Mouse (Mus musculus) spleen, adult 2 months (tissue): ENCODE data around the gene Sec31a. TPM values are rescaled to one million over a fixed set of nuclear protein-coding genes. Genes with fewer than 3 reads are reported as not detected.
A peak's percentile ranks its signal among the peaks of the same experiment; 100 is the strongest.

Experiments
- DNase-seq, 2 experiments: peaks; one replicate each; pipeline versions ENCODE4 v3.0.0 to v3.0.0-alpha.2; 2012 to 2021; ENCODE audit warnings: low spot score in 2 of 2, low read depth in 1 of 2
- H3K27ac ChIP-seq: fragments of 200-500 bp; 2 replicates; pipeline ENCODE4 v1.5.1; 2012; ENCODE audit warnings: low read length, inconsistent platforms; ENCODE audit not compliant: insufficient read depth
- H3K27me3 ChIP-seq: fragments of 200-500 bp; 2 replicates; pipeline ENCODE4 v1.6.1; 2012; ENCODE audit warnings: mild to moderate bottlenecking, moderate library complexity, low read length, inconsistent platforms; ENCODE audit not compliant: control insufficient read depth, insufficient read depth
- H3K36me3 ChIP-seq: fragments of 200-500 bp; 2 replicates; pipeline ENCODE4 v1.6.1; 2012; ENCODE audit warnings: mild to moderate bottlenecking, low read length, inconsistent platforms; ENCODE audit not compliant: control insufficient read depth, insufficient read depth
- H3K4me1 ChIP-seq: fragments of 200-500 bp; 2 replicates; pipeline ENCODE4 v1.6.1; 2011; ENCODE audit warnings: inconsistent platforms; ENCODE audit not compliant: control insufficient read depth, insufficient read depth, insufficient read length
- H3K4me3 ChIP-seq: fragments of 200-500 bp; 2 replicates; pipeline ENCODE4 v1.5.1; 2011; ENCODE audit warnings: mild to moderate bottlenecking, inconsistent platforms; ENCODE audit not compliant: insufficient read depth, insufficient read length; ENCODE audit errors: extremely low read depth
- CTCF ChIP-seq: fragments of 200-500 bp; IDR thresholded peaks from 2 replicates; pipeline ENCODE4 v1.5.1; 2011; ENCODE audit warnings: mild to moderate bottlenecking, inconsistent platforms; ENCODE audit not compliant: insufficient read depth, insufficient read length, insufficient replicate concordance; ENCODE audit errors: extremely low read depth
- POLR2A ChIP-seq: fragments of 200-500 bp; IDR thresholded peaks from 2 replicates; pipeline ENCODE4 v1.6.1; 2011; ENCODE audit warnings: low read depth, low read length, inconsistent platforms
- WGBS: fragments of 180-500 bp; shearing (Covaris S2); methylation state at CpG from one replicate; pipeline ENCODE4 v1.1.7; 2018; 5-methylcytosine and 5-hydroxymethylcytosine counted together
- polyA plus RNA-seq: library from polyadenylated mRNA; depleted of rRNA; stranded (reverse); fragments of >200 nt; gene quantifications from 2 replicates; pipeline ENCODE4 v1.2.3, GENCODE M21; 2012

Gene Sec31a
- polyA plus RNA-seq, 1 experiment, result 122 TPM

GRCm38 (mm10) chr5:100437086-100437485 lies 21.1 kb upstream of the Sec31a start:
- DNase-seq, result no peak
- WGBS, result 96% methylated on average over 4 of the region's 4 CpGs

GRCm38 (mm10) chr5:100430966-100431365 lies 14.9 kb upstream of the Sec31a start:
- no peaks in the 10 kb centered on the region for H3K27me3 ChIP-seq
- H3K27ac ChIP-seq, result no peak overlapping the region
- no peak overlapping the region for H3K4me3 ChIP-seq
- WGBS, result 72% methylated on average over 2 of the region's 2 CpGs
- TF ChIP-seq POLR2A, result no peak
- TF ChIP-seq CTCF, result no peak
- no peak for DNase-seq
- H3K4me1 ChIP-seq, result peaks cover 10% of the 10 kb centered on the region; the same call in 1 of the 2 replicates
- peaks cover 5% of the 10 kb centered on the region; the same call in 1 of the 2 replicates for H3K36me3 ChIP-seq

More at GRCm38 (mm10) chr5:100437086-100437485, 21.1 kb upstream of the Sec31a start:
- no peaks in the 10 kb centered on the region for H3K4me1 ChIP-seq
- no peaks in the 10 kb centered on the region for H3K27me3 ChIP-seq
- no peak overlapping the region for H3K4me3 ChIP-seq
- H3K27ac ChIP-seq, result no peak overlapping the region
- H3K36me3 ChIP-seq, result no peaks in the 10 kb centered on the region
- TF ChIP-seq CTCF (no peak), POLR2A (no peak)

GRCm38 (mm10) chr5:100430076-100430390 lies 14.0 kb upstream of the Sec31a start:
- Histone ChIP-seq H3K4me1 (peaks cover 10% of the 10 kb centered on the region; the same call in 1 of the 2 replicates), H3K27ac (peak overlapping the region; percentile 91), H3K36me3 (peaks cover 5% of the 10 kb centered on the region; the same call in 1 of the 2 replicates), H3K4me3 (peak overlapping the region; percentile 80), H3K27me3 (no peaks in the 10 kb centered on the region)
- WGBS, result 3% methylated on average over 11 of the region's 11 CpGs
- DNase-seq, result no peak
- TF ChIP-seq POLR2A (no peak), CTCF (no peak)

GRCm38 (mm10) chr5:100429344-100430075 lies 13.5 kb upstream of the Sec31a start:
- H3K27me3 ChIP-seq, result no peaks in the 10 kb centered on the region
- TF ChIP-seq POLR2A (peak; percentile 81), CTCF (no peak)
- H3K4me3 ChIP-seq, result peak overlapping the region; percentile 80
- peaks cover 5% of the 10 kb centered on the region; the same call in 1 of the 2 replicates for H3K36me3 ChIP-seq
- peak; percentile 90 for DNase-seq
- under 1% methylated on average over 53 of the region's 53 CpGs for WGBS
- peaks cover 10% of the 10 kb centered on the region; the same call in 1 of the 2 replicates for H3K4me1 ChIP-seq
- H3K27ac ChIP-seq, result peak overlapping the region; percentile 91

GRCm38 (mm10) chr5:100428734-100429343 lies 12.8 kb upstream of the Sec31a start:
- H3K27ac ChIP-seq, result peak overlapping the region; percentile 60
- WGBS, result under 1% methylated on average over 20 of the region's 20 CpGs
- peaks cover 10% of the 10 kb centered on the region; the same call in 1 of the 2 replicates for H3K4me1 ChIP-seq
- TF ChIP-seq POLR2A (no peak), CTCF (no peak)
- DNase-seq, result no peak
- H3K27me3 ChIP-seq, result no peaks in the 10 kb centered on the region
- H3K36me3 ChIP-seq, result peaks cover 7% of the 10 kb centered on the region; the same call in 1 of the 2 replicates
- H3K4me3 ChIP-seq, result peak overlapping the region; percentile 68

GRCm38 (mm10) chr5:100428031-100428733 lies 12.1 kb upstream of the Sec31a start:
- H3K4me3 ChIP-seq, result no peak overlapping the region; the same call in 1 of the 2 replicates
- no peak overlapping the region for H3K27ac ChIP-seq
- DNase-seq, result no peak
- no peaks in the 10 kb centered on the region for H3K27me3 ChIP-seq
- H3K36me3 ChIP-seq, result peaks cover 8% of the 10 kb centered on the region; the same call in 1 of the 2 replicates
- 11% methylated on average over 5 of the region's 5 CpGs for WGBS
- peaks cover 10% of the 10 kb centered on the region; the same call in 1 of the 2 replicates for H3K4me1 ChIP-seq
- no peak for TF ChIP-seq CTCF
- no peak for TF ChIP-seq POLR2A
